Comparison of ENCODE assay signal across 31 mouse cellular contexts in the genomic region with DNA sequence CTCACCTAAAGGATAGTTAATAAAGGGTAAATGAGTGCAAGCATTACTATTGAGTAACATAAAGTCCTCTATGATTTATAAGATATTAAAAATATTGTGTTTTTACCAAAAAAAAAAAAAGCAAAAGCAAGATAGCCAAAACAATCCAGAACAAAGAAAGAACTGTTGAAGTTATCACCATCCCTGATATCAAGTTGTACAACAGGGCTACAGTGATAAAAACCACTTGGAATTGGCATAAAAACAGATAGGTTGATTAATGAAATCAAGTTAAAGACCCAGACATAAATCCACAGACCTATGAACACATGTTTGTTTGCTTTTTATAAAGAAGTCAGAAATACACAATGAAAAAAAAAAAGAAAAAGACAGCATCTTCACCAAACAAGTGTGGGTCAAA.
"Had no signal": no experiment of that assay in that cellular context is flagged by ENCODE, and none has a peak within 500 bp of the region (broad histone marks: within the 10 kb centered on the region; RNA-seq: fewer than 3 reads in every experiment).

No protein-coding gene starts in this region.

- H3K9me3 ChIP-seq: heart, embryonic 10.5 days; heart, embryonic 12.5 days; heart, embryonic 13.5 days; heart, embryonic 15.5 days; hindbrain, embryonic 10.5 days; hindbrain, embryonic 12.5 days; hindbrain, embryonic 13.5 days; hindbrain, embryonic 15.5 days; intestine, embryonic 15.5 days; kidney, embryonic 15.5 days had no signal

- H3K36me3 ChIP-seq: heart, embryonic 10.5 days; heart, embryonic 12.5 days; heart, embryonic 13.5 days; heart, embryonic 15.5 days; hindbrain, embryonic 10.5 days; hindbrain, embryonic 12.5 days; hindbrain, embryonic 13.5 days; hindbrain, embryonic 15.5 days; intestine, embryonic 15.5 days; kidney, embryonic 15.5 days had no signal

- H3K4me1 ChIP-seq: hindbrain, embryonic 12.5 days; hindbrain, embryonic 15.5 days; intestine, embryonic 15.5 days; kidney, embryonic 15.5 days had no signal

- H3K27ac ChIP-seq: heart, embryonic 10.5 days; heart, embryonic 13.5 days; heart, embryonic 15.5 days; hindbrain, embryonic 10.5 days; hindbrain, embryonic 12.5 days; hindbrain, embryonic 13.5 days; hindbrain, embryonic 14.5 days; hindbrain, embryonic 15.5 days; hindbrain, postnatal 0 days; intestine, embryonic 15.5 days; kidney, embryonic 15.5 days; kidney, postnatal 0 days; layer of hippocampus, adult 2 months; left cerebral cortex, adult 2 months had no signal

- H3K9ac ChIP-seq: heart, embryonic 12.5 days; heart, embryonic 13.5 days; heart, embryonic 15.5 days; hindbrain, embryonic 12.5 days; hindbrain, embryonic 13.5 days; hindbrain, embryonic 14.5 days; hindbrain, embryonic 15.5 days; intestine, embryonic 15.5 days; kidney, embryonic 15.5 days had no signal

- H3K27me3 ChIP-seq: heart, embryonic 12.5 days; heart, embryonic 13.5 days; heart, embryonic 15.5 days; hindbrain, embryonic 12.5 days; hindbrain, embryonic 13.5 days; hindbrain, embryonic 15.5 days; intestine, embryonic 15.5 days; kidney, embryonic 15.5 days had no signal

- DNase-seq: heart, postnatal 10 days; heart, postnatal 14 days; heart, postnatal 36 days; heart, postnatal 4 days; kidney, adult 11 months; kidney, adult 18-20 months; kidney, adult 2 months; kidney, adult 8-10 months; kidney, adult 9 months; kidney, postnatal 10 days; kidney, postnatal 14 days; kidney, postnatal 25 days; kidney, postnatal 36 days; kidney, postnatal 4 days; layer of hippocampus, adult 9-11 months; layer of hippocampus, postnatal 36 days had no signal

- H3K4me3 ChIP-seq: heart, embryonic 10.5 days; heart, embryonic 12.5 days; heart, embryonic 13.5 days; heart, embryonic 15.5 days; hindbrain, embryonic 10.5 days; hindbrain, embryonic 12.5 days; hindbrain, embryonic 13.5 days; hindbrain, embryonic 15.5 days; intestine, embryonic 15.5 days; kidney, embryonic 15.5 days; layer of hippocampus, adult 2 months; left cerebral cortex, adult 2 months had no signal
